In the genomic region with DNA sequence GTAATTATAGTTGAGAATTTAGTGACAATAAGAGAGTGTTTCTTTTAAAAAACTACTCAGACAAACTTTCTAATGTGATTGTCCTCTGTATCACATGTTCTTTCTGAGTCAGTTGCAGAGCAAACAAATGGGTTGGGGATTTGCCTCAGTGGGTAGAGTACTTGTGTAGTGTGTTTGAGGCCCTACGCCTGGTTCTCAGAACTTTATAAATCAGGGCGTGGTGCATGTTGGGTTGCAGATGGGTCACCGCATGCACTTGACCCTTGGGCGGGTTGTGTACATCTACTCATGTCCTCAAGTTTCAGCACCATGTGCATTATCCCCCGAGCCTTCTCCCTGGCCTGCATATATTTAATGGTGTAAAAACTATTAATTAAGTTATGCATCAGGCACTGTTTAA, we compare ENCODE assay signal across 23 mouse cellular contexts. TPM values are rescaled to one million over a fixed set of nuclear protein-coding genes. Genes with fewer than 3 reads are reported as not detected.
DNase-seq lines count a peak whose midpoint lies in the region; ATAC-seq and TF ChIP-seq lines count a peak whose summit lies in the region.
"Had no signal": no experiment of that assay in that cellular context is flagged by ENCODE, and none has a peak within 500 bp of the region (broad histone marks: within the 10 kb centered on the region; RNA-seq: fewer than 3 reads in every experiment).

No protein-coding gene starts in this region.

- peak; percentile 16; the same call in 1 of the 2 replicates for ATAC-seq in liver, embryonic 14.5 days (ENCODE audit: insufficient read depth)
- no peak for ATAC-seq in liver, embryonic 11.5 days (replicated peaks; ENCODE audit: low FRiP score)
- no peak; the same call in 1 of the 2 replicates for ATAC-seq in liver, embryonic 16.5 days (ENCODE audit: low read depth)
- ATAC-seq: forebrain, embryonic 13.5 days; forebrain, embryonic 16.5 days had no signal

- intact Hi-C loops in gastrocnemius, adult 2 months (cut with DNase I) = loop anchor here (5.0 kb wide), 1 partner anchor 60 kb away; a partner anchor contains a TSS

- no peak overlapping the region for H3K27ac ChIP-seq in liver, embryonic 14.5 days
- no peak overlapping the region for H3K27ac ChIP-seq in liver, embryonic 11.5 days (ENCODE audit: low read depth, low read length)
- H3K27ac ChIP-seq in liver, embryonic 16.5 days (ENCODE audit: low read length) = peak overlapping the region; percentile 34
- H3K27ac ChIP-seq in gastrocnemius, adult 2 months = no peak overlapping the region
- H3K27ac ChIP-seq: forebrain, embryonic 10.5 days; forebrain, embryonic 13.5 days; heart, embryonic 15.5 days; hindbrain, embryonic 14.5 days had no signal

- no peak for TF ChIP-seq CTCF in liver, embryonic 14.5 days (IDR thresholded peaks at IDR 0.05; ENCODE audit: low read depth)
- no peak for TF ChIP-seq CTCF in gastrocnemius, adult 2 months (IDR thresholded peaks at IDR 0.05)

- H3K27me3 ChIP-seq in liver, embryonic 14.5 days (ENCODE audit: control insufficient read depth, insufficient read depth, low read length) = no peaks in the 10 kb centered on the region
- no peaks in the 10 kb centered on the region for H3K27me3 ChIP-seq in liver, embryonic 11.5 days (replicated peaks; ENCODE audit: control insufficient read depth, insufficient read depth, low read length)
- no peaks in the 10 kb centered on the region for H3K27me3 ChIP-seq in liver, embryonic 16.5 days (ENCODE audit: control insufficient read depth, insufficient read depth, low read depth, low read length)
- H3K27me3 ChIP-seq: forebrain, embryonic 13.5 days; heart, embryonic 12.5 days; heart, embryonic 15.5 days had no signal

- H3K36me3 ChIP-seq in liver, embryonic 14.5 days (replicated peaks; ENCODE audit: control insufficient read depth, insufficient read depth, low read depth) = no peaks in the 10 kb centered on the region
- no peaks in the 10 kb centered on the region for H3K36me3 ChIP-seq in liver, embryonic 11.5 days (ENCODE audit: control insufficient read depth, insufficient read depth, low read length)
- no peaks in the 10 kb centered on the region for H3K36me3 ChIP-seq in liver, embryonic 16.5 days (ENCODE audit: control insufficient read depth, insufficient read depth)
- H3K36me3 ChIP-seq: forebrain, embryonic 10.5 days; heart, embryonic 12.5 days; heart, embryonic 15.5 days had no signal

- H3K4me3 ChIP-seq in liver, embryonic 14.5 days (ENCODE audit: insufficient read depth in 1 of 2, low read depth in 2 of 2, low read length in 2 of 2) = no peak overlapping the region
- no peak overlapping the region for H3K4me3 ChIP-seq in liver, embryonic 11.5 days (ENCODE audit: low read depth, low read length)
- H3K4me3 ChIP-seq in liver, embryonic 16.5 days (ENCODE audit: low read depth, low read length) = no peak overlapping the region
- no peak overlapping the region for H3K4me3 ChIP-seq in gastrocnemius, adult 2 months
- H3K4me3 ChIP-seq: forebrain, embryonic 10.5 days; forebrain, embryonic 13.5 days; heart, embryonic 12.5 days; heart, embryonic 15.5 days had no signal

- WGBS in liver, embryonic 14.5 days (ENCODE audit: insufficient replicate concordance) = 57% methylated on average over 5 of the region's 5 CpGs
- WGBS in liver, embryonic 11.5 days = 78% methylated on average over 5 of the region's 5 CpGs
- WGBS in liver, embryonic 16.5 days (ENCODE audit: insufficient replicate concordance) = 62% methylated on average over 5 of the region's 5 CpGs

- no peak for TF ChIP-seq EP300 in liver, embryonic 14.5 days (IDR thresholded peaks at IDR 0.05; ENCODE audit: low read depth)

- H3K9me3 ChIP-seq in liver, embryonic 14.5 days (ENCODE audit: control insufficient read depth, low read length) = no peaks in the 10 kb centered on the region
- no peaks in the 10 kb centered on the region for H3K9me3 ChIP-seq in liver, embryonic 11.5 days (ENCODE audit: control insufficient read depth, low read length)
- H3K9me3 ChIP-seq in liver, embryonic 16.5 days (replicated peaks; ENCODE audit: control insufficient read depth, low read length) = no peaks in the 10 kb centered on the region
- H3K9me3 ChIP-seq: forebrain, embryonic 10.5 days; forebrain, embryonic 13.5 days; heart, embryonic 12.5 days; heart, embryonic 15.5 days had no signal

- H3K9ac ChIP-seq in liver, embryonic 14.5 days (replicated peaks) = no peak overlapping the region
- H3K9ac ChIP-seq in liver, embryonic 11.5 days (ENCODE audit: low read depth, low read length) = no peak overlapping the region
- H3K9ac ChIP-seq in liver, embryonic 16.5 days (ENCODE audit: low read depth, low read length) = no peak overlapping the region
- H3K9ac ChIP-seq: forebrain, embryonic 13.5 days; heart, embryonic 12.5 days; heart, embryonic 15.5 days; hindbrain, embryonic 14.5 days had no signal

- peak; percentile 51 for DNase-seq in heart, adult 11 months
- no peak for DNase-seq in heart, postnatal 4 days
- no peak for DNase-seq in liver, embryonic 14.5 days (ENCODE audit: low read depth in 3 of 3, low spot score in 3 of 3)
- DNase-seq in liver, embryonic 11.5 days (ENCODE audit: low spot score) = no peak
- no peak for DNase-seq in lung, postnatal 4 days
- DNase-seq in kidney, postnatal 36 days = no peak
- DNase-seq in gastrocnemius, adult 2 months = no peak
- DNase-seq: adrenal gland, adult 8-10 months; adrenal gland, postnatal 25 days; cerebellum, adult 18-20 months; cerebellum, adult 9-10 months; cerebellum, postnatal 14 days; gastrocnemius, postnatal 14 days; heart, adult 18-20 months; heart, postnatal 10 days; heart, postnatal 36 days had no signal

- no peak overlapping the region for H3K4me2 ChIP-seq in liver, embryonic 14.5 days (ENCODE audit: low read depth)
- no peak overlapping the region for H3K4me2 ChIP-seq in liver, embryonic 11.5 days
- no peak overlapping the region for H3K4me2 ChIP-seq in liver, embryonic 16.5 days (ENCODE audit: low read depth, low read length)
- H3K4me2 ChIP-seq: forebrain, embryonic 13.5 days; heart, embryonic 12.5 days; heart, embryonic 15.5 days; hindbrain, embryonic 14.5 days had no signal

- H3K4me1 ChIP-seq in liver, embryonic 14.5 days (replicated peaks; ENCODE audit: control insufficient read depth in 2 of 2, insufficient read depth in 2 of 2, low read length in 1 of 2) = peaks cover 0 to 13% of the 10 kb centered on the region in 2 experiments; a peak in 2 of 4 replicates
- H3K4me1 ChIP-seq in liver, embryonic 11.5 days (replicated peaks; ENCODE audit: control insufficient read depth, insufficient read depth, low read length) = 0 out of 2 replicates have a peak, but pooled peaks cover 3% of the 10 kb centered on the region
- peaks cover 8% of the 10 kb centered on the region for H3K4me1 ChIP-seq in liver, embryonic 16.5 days (ENCODE audit: control insufficient read depth, low read depth, low read length)
- H3K4me1 ChIP-seq: forebrain, embryonic 10.5 days; forebrain, embryonic 13.5 days had no signal

RNA-seq across cellular contexts. Expression of a gene that starts 59.8 kb away (rescaled TPM):
- total RNA-seq in heart, postnatal 4 days (2021) = 100 to 1,000 TPM; 142 to 149 TPM
- polyA plus RNA-seq in liver, embryonic 14.5 days (2012; rRNA removed) = 43.2 and 56.9 TPM in 2 replicates
- 172 and 180 TPM in 2 replicates for polyA plus RNA-seq in liver, embryonic 14.5 days (2014; fragmentation: Nextera tagmentation; extraction: Ambion mirVana)
- 253 and 276 TPM in 2 replicates for polyA plus RNA-seq in liver, embryonic 11.5 days (2014; fragmentation: Nextera tagmentation; extraction: Ambion mirVana)
- 224 and 254 TPM in 2 replicates for polyA plus RNA-seq in liver, embryonic 16.5 days (2015; fragmentation: Nextera tagmentation; extraction: Ambion mirVana)
- 100 to 1,000 TPM in 1 of 2 experiments, 10 to 100 TPM in 1; 77.1 to 152 TPM for total RNA-seq in gastrocnemius, adult 2 months (2021)

RNA-seq across cellular contexts. Expression of a gene that starts 59.9 kb away (rescaled TPM):
- 10 to 100 TPM; 75.5 to 79.0 TPM for total RNA-seq in heart, postnatal 4 days (2021)
- 11.7 and 22.3 TPM in 2 replicates for polyA plus RNA-seq in liver, embryonic 14.5 days (2012; rRNA removed)
- 40.4 and 41.4 TPM in 2 replicates for polyA plus RNA-seq in liver, embryonic 14.5 days (2014; fragmentation: Nextera tagmentation; extraction: Ambion mirVana)
- polyA plus RNA-seq in liver, embryonic 11.5 days (2014; fragmentation: Nextera tagmentation; extraction: Ambion mirVana) = 55.7 and 75.0 TPM in 2 replicates
- polyA plus RNA-seq in liver, embryonic 16.5 days (2015; fragmentation: Nextera tagmentation; extraction: Ambion mirVana) = 31.6 and 33.4 TPM in 2 replicates
- total RNA-seq in gastrocnemius, adult 2 months (2021) = 10 to 100 TPM; 34.6 to 41.0 TPM
